Mouse (Mus musculus): ENCODE data around the gene Cabp7.

GRCm38 (mm10) chr11:4763631-4764030 is 17.1 kb upstream of the Cabp7 start:
- no peak for TF ChIP-seq CTCF (IDR thresholded peaks at IDR 0.05; ENCODE audit: borderline replicate concordance, insufficient read depth, low read length)
- no peak for TF ChIP-seq POLR2A (IDR thresholded peaks at IDR 0.05; ENCODE audit: low read depth, low read length)

Data from embryonic fibroblast, embryonic 13.5 days (primary cell).